Mouse (Mus musculus) gastrocnemius, postnatal 14 days (tissue): ENCODE data around the gene Gm21987. TPM values are rescaled to one million over a fixed set of nuclear protein-coding genes. Genes with fewer than 3 reads are reported as not detected.

ENCODE experiments used
- DNase-seq: peaks from one replicate; pipeline ENCODE4 v3.0.0; 2021; ENCODE audit warnings: mixed read lengths
- intact Hi-C: fragments of 180-260 bp; cut with DNase I; formaldehyde crosslinking; loops from one replicate; pipeline ENCODE4 v1.15.1; 2025; ENCODE audit warnings: low total_unique reads
- total RNA-seq, 2 experiments: library from RNA; stranded (reverse); gene quantifications; 2 replicates each; pipeline ENCODE4 v1.2.3; 2021

The Gm21987 gene
- total RNA-seq, 2 experiments from 2014 or later = not detected

- intact Hi-C loops = no loop called here
- DNase-seq = no peak
These were observed 748 bp downstream of the Gm21987 start for GRCm38 (mm10) chr16:38347588-38347987.

- DNase-seq = no peak
- intact Hi-C loops = no loop called here
These were observed 1.4 kb downstream of the Gm21987 start for GRCm38 (mm10) chr16:38348217-38348761.

GRCm38 (mm10) chr16:38349881-38350280 lies 3.0 kb downstream of the Gm21987 start:
- no peak for DNase-seq
- intact Hi-C loops = loop anchor here (2.0 kb wide), 1 partner anchor 21 kb away; no protein-coding TSS in a partner anchor

GRCm38 (mm10) chr16:38350361-38350855 lies 3.6 kb downstream of the Gm21987 start:
- no peak for DNase-seq
- intact Hi-C loops = loop anchor here (2.0 kb wide), 1 partner anchor 20 kb away; no protein-coding TSS in a partner anchor

GRCm38 (mm10) chr16:38350939-38351338 lies 4.1 kb downstream of the Gm21987 start:
- no peak for DNase-seq
- intact Hi-C loops = loop anchor here (2.0 kb wide), 1 partner anchor 20 kb away; no protein-coding TSS in a partner anchor

GRCm38 (mm10) chr16:38352031-38352430 lies 5.2 kb downstream of the Gm21987 start:
- intact Hi-C loops = no loop called here
- DNase-seq = no peak

- DNase-seq = no peak
- intact Hi-C loops = no loop called here
These were observed 6.0 kb downstream of the Gm21987 start for GRCm38 (mm10) chr16:38352851-38353250.

- no peak for DNase-seq
- intact Hi-C loops = no loop called here
These were observed 6.8 kb downstream of the Gm21987 start for GRCm38 (mm10) chr16:38353642-38354041.

- intact Hi-C loops = no loop called here
- DNase-seq = no peak
These were observed 7.5 kb downstream of the Gm21987 start for GRCm38 (mm10) chr16:38354185-38354913.

- intact Hi-C loops = no loop called here
- no peak for DNase-seq
These were observed 11.5 kb downstream of the Gm21987 start for GRCm38 (mm10) chr16:38358256-38358812.

GRCm38 (mm10) chr16:38359241-38359640 lies 12.4 kb downstream of the Gm21987 start:
- DNase-seq = no peak
- intact Hi-C loops = no loop called here

GRCm38 (mm10) chr16:38359857-38360256 lies 13.0 kb downstream of the Gm21987 start:
- no peak for DNase-seq
- intact Hi-C loops = no loop called here

GRCm38 (mm10) chr16:38360317-38360716 lies 13.5 kb downstream of the Gm21987 start:
- intact Hi-C loops = no loop called here
- DNase-seq = no peak

GRCm38 (mm10) chr16:38361933-38362332 lies 15.1 kb downstream of the Gm21987 start, which contains the start of gene Popdc2:
TSS of gene Popdc2 (plus strand) at chr16:38362209.
- peak; percentile 64 for DNase-seq
- intact Hi-C loops = no loop called here

GRCm38 (mm10) chr16:38362493-38363255 lies 15.8 kb downstream of the Gm21987 start:
- no peak for DNase-seq
- intact Hi-C loops = no loop called here

- intact Hi-C loops = no loop called here
- DNase-seq = no peak
These were observed 16.4 kb downstream of the Gm21987 start for GRCm38 (mm10) chr16:38363256-38363595.

GRCm38 (mm10) chr16:38363657-38364056 lies 16.8 kb downstream of the Gm21987 start:
- intact Hi-C loops = no loop called here
- DNase-seq = no peak

GRCm38 (mm10) chr16:38365390-38365789 lies 18.6 kb downstream of the Gm21987 start:
- no peak for DNase-seq
- intact Hi-C loops = no loop called here

GRCm38 (mm10) chr16:38366231-38366630 lies 19.4 kb downstream of the Gm21987 start:
- no peak for DNase-seq
- intact Hi-C loops = no loop called here

- intact Hi-C loops = no loop called here
- DNase-seq = peak; percentile 43
These were observed 21.5 kb downstream of the Gm21987 start for GRCm38 (mm10) chr16:38368336-38368735.
